Mouse (Mus musculus) cerebellum, adult 9-10 months (tissue): ENCODE data around the gene Hdc.
A peak's percentile ranks its signal among the peaks of the same experiment; 100 is the strongest.
"Not testable (repeated sequence)": the region's sequence is repeated elsewhere in the genome, so short reads cannot be mapped to it uniquely, and the experiment has no call there.

ENCODE experiments used
- DNase-seq: peaks from one replicate; pipeline ENCODE4 v3.0.0; 2022

Hdc gene

DNA sequence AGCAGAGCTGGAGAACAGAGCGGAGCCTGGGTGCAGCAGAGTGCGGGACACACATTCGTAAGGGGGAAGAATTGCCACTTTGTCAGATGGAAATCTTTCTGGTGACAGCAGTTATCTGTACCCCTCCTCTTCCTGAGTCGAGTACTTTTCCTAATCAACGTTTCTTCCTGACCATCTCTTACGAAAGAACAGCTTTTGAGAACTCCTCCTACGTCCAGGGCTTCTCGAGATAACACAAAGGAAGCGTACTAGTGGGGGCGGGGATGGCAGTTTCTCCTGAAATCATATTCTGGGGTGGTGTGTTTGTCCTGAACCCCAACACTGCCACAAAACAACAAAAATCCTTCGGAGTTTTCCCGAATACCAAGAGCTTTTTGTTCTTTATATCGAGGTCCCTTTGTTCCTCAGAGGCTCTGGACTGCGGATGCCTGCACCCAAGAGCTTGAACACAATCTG, at the start of gene Hdc:
Gene Hdc, minus strand, starts transcription at position 51 of the 456 bp plus-strand sequence.
- no peak for DNase-seq

DNA sequence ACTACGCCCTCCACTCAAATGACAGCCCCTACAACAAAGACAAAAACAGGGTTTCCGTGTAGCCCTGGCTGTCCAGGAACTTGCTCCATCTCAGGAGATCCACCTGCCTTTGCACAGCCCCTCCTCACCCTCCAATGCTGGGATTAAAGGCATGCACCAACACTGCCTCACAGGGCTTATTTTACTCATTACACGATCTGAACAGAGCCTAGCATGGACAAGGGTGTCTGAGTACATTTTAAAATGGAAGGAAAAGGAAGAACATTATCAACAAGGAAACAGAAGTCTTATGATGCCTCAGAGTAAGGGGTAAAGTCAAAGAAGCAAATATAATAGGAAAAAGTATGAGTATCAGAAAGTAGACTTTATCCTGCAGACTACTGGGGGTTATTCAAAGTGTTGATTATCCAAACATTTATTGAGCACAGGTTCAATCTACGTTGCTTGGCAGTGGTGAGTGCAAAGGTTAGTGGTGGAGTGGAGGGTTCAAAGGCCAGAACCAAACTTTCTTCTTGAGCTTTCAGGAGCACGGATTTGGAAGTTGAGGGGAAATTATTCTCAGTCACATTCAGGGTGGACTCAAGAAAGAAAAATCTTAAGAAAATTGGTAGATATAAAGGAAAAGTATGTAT, 49.6 kb upstream of the Hdc start:
- DNase-seq, result no peak

DNA sequence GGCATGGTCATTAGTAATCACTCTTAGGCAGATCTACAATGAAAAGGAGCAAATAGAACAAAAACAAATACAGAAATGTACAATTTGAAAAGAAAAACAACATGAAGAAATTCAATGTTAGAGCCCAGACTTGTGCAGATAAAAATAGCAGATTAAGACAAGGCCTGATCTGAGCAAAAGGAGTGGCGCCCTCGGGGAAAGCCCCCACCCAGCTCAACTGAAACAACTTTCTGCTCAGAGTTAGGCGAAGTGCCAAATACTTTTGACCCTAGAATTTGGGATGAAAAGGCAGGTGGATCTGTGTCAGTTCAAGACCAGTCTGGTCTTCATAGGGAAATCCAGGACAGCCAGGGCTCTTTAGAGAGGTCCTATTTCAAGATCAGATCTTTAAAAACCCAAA, 46.9 kb upstream of the Hdc start:
- no peak for DNase-seq

DNA sequence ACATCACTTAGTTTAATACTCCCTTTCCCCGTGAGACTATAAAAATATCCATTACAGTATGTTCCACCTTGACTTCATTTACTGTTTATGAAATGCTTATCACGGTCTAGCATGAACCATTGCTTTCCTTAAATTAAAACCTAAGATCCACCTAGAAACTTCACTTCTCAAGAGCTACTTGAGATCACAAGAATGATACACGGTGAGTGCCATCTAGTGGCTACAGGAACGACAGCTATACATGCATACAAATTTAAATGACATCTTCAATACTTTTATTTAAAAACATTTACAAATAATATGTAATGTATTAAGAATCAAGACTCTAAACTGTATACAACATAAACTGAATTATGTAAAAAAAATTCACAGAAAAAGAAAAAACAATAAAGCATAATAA, 44.4 kb upstream of the Hdc start:
- peak; percentile 27 for DNase-seq

DNA sequence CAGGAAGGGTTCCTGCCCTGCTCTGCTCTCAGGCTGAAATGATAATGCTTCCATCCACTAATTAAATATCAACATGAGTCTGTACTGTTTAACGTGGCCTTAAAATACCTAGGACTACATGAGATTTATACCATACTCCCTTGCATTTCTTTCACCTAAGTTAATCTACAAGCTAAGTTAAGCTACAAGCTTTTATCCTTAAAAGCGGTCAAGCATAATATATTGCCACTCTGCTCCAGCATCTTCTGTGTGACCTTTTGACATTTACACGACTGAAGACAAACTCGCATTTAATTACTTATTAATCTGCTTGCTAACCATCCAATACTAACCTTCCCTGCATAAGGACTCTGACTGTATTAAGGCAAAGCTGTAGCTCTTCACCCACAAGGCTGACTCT, 33.8 kb upstream of the Hdc start:
- no peak for DNase-seq

DNA sequence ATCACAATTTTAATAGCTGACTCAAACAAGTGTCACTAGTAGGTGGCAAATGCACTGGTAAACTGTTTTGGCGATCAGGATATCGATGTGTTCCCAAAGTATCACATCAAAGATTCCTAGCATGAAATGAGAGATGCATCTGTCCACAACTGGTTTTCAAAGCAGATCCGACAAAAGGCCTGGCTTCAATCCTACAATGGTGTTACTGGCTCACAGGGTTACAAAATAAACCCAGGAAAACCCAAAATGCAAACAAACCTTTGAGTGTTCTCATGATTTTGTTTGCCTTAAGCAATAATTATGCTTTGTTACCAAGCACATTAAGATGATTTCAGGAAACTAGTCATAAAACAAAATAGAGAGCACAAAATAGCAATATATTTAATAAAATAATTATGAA, 28.7 kb upstream of the Hdc start:
- DNase-seq, result no peak

DNA sequence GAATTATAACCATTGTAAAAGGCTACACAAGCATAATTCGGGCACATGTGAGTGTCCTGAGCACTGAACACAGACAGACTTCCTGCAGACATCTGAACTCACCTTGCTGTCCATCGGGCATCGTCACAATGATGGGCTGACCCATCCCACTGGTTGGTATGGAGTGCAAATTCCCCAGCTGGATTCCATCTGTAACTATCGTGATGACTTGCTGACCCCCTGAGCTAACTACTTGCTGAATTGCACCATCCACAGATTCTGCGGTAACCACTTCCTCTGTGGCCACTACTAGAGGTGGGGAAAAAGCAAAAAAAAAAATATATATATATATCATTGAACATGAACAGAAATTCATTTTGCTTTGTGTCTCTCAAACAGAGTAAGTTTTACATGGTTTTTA, 27.4 kb upstream of the Hdc start:
- DNase-seq, result no peak

DNA sequence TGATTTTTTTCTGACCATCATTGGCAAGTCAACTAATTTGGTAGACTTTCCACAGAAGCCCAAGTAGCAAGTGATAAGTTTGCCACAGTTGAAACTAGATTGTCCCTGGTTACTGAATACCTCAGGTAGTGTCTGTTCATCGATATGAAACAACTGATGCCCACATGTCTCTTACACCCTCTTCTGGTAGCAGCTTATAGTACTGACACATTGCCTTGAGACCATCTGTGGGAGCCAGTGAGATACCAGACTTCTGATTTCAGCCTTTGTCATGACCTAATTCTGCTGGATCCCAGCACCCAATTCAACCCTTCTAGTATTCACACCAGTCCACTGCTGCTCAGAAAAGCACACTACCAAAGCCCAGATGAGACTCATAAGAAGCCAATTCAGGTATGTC, 25.7 kb upstream of the Hdc start:
- no peak for DNase-seq

DNA sequence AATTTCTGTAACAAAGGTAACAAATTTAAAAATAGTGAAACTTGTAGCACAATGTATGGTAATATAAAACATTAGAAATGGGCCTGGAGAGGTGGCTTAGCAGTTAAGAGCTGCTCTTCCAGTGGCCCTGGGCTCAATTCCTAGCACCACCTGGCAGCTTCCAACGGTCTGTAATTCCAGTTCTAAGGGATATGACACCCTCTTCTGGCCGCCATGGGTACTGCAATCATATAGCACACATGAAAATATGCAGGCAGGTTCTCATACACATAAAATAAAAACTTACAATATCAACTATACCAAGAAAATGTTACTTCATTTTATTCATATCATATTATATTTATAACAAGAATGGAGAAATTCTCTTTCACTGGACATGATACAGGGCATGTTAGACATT, 21.2 kb upstream of the Hdc start:
- DNase-seq, result no peak

DNA sequence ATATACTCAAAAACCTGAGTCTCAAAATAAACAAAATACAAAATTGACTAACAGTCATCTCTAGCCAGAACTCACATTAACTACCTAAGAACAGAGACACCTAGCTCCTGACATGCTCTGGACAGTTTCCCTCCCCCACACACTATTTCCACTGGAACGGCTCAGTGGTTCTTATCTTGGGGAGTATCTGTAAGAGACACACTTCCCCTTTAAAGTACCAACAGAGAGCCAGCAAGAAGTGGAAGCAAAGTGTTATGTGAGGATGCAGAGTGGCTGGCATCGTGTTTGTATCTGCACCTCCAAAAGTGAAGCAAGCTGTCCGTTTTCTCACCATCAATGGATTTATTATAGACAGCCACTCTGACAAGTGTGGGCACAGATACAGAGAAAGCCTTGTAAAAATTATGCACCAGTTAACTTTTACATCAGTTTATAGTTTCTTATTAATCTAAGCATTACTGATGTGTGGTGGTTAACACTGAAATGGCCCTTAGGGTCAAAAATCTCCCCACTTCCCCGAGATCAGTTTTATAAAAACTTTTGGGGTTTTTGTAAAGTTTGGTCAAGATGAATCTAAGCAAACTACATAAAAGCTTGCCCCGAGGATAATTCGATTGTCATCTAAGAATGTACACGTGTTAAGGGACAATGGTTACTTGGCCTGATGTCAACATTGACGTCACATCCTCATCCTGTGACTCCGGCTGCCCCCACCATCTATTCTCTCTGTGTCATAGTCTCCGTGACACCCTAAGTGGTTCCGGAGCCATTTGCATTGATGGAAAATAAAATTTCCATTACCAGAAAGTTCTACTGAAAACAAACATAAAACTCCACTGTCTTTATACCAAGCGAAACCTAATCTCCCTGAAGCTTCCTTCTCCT, 17.1 kb upstream of the Hdc start:
- DNase-seq, result no peak

DNA sequence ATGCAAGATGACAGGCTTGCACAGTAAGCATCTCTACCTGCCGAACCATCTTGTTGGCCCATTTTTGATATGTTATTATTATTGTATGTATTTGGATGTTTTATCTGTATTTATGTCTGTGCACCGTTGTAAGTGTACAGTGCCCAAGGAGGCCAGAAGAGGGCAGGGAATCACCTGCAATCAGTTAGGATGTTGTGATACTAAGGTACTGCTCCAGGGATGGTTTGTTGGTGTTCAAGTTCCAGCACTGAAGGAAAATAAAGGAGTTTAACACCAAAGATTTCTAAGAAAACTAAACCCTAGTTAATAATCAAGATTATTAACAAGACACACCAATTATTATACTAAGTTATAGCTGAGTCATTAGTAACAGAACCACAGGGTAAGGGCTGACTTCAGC, 14.1 kb upstream of the Hdc start:
- DNase-seq, result no peak

DNA sequence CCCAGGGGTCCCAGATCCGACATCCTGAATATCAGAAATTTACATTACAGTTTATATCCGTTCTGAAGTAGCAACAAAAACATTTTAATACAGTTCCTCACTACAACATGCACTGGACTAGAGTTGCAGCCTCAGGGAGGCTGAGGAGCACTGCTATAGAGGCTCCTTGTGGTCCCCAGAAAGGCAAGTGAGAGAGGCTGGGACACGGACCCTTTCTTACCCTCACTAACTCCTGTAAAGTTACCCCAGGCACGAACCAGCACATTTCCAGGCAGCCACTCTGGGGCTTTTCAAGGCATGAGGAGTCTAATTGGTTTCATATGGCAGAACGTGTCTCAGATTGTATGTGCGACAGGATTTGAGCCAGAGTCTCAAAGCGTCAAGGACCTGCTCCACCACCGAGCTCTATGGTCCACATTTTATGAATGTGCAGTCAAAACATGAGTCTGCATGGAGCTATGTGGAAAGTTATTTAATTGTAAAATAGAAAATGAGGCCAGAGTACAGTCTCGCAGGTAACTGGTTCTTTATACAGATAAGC, 9.4 kb upstream of the Hdc start:
- DNase-seq, result no peak

DNA sequence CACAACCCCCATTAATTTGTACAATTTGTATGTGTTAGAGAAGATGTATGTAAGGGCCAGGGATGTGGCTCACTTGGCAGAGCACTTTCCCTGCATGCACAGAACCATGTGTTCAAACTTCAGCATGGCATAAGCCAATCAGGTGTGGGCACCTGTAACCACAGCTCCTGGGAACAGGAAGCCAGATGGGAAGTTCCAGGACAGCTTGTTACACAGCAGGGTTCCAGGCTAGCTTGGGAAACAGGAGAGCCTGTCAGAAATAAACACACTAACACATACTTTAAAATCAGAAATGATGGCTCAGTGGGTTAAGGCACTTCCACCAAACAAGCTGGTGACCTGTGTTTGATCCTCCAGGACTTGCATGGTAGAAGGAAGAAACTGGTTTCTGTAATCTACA, 4.0 kb upstream of the Hdc start:
- peak; percentile 91 for DNase-seq

DNA sequence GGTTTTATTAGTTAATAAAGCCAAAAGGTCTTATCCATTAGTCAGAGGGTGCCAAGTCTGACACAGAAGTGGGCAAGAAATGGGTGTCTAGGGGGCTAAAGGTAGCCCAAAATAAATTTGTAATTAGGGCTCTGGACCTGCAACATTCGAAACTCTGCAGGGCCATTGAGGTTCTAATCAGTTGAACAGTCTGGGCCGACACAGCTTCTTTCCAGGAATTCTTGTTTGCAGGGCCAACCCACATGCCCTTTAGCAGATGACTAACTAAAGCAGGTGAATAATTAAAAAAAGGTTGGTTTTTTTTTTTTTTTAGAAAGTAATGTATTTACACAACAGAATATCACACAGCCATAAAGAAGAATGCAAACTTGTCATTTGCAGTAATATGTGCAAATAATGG, 3.4 kb upstream of the Hdc start:
- no peak for DNase-seq

DNA sequence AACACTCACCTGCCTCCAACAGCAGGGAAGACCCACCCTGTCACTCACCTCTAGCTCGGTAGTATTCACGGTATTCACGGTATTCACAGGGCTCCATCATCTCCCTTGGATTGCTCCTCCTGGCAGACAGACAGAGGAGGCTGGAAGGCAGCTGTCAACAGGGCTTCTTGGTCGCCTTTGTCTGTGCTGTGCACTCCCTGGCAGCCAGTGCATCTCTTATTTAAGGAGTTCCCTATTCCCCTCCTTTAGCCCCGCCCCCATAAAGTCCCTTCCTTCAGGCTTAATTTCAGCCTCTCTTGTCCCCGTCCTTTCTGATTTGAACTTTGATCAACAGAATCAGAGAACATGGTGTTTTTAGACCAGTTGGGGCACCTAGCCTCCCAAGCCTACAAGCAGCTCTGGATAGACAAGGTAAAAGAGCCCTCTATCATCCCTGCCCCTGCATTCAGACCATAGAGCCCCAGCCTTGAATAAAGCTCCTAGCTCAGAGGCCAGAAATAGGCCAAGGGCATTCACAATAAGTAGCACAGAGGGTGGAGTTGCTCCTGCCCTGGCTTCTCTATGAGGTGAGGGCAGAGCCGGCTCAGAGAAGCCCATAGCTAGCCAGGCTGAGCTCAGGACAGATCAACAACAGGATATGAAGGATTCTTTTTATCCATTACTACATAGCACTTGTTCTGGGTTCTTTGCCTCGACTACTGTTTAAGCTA, 474 bp downstream of the Hdc start:
- DNase-seq, result no peak

DNA sequence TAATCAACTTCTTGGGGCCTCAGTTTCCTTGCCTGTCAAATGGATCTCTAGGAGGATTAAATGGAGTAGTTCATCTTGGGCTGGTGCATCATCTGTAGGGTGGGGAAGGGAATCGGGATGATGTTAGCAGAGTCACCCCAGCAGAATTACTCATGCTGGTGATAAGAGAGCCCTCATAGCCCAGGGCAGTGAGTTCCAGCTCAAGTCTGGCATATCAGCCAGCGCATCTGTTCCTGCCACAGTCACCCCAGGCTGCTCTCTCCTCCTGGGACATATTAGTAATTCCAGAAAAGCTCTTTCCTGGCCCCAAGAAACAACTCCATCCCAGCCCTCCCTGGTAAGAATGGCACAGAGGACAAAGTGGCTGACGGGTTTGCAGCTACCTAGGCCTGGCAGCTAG, 3.7 kb downstream of the Hdc start:
- DNase-seq, result no peak

DNA sequence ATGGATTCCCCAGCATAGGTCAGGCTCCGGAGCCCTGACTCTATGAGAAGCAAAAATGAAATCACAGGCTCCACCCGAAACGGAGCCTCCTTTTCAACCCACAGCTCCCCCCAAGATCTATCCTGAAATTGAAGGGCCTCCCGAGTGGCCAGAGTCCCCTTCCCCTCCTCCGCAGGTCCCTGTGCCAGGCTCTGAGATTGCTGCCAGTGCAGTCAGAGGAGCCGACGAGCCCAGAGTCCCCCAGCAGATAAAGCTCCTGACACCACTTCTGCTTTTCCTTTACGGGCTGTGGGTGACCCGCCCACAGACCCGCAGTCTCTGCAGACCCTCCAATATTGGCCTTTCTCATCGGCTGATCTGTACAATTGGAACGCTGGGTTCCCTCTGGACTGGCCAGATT, 9.5 kb downstream of the Hdc start:
- DNase-seq, result not testable (repeated sequence)

DNA sequence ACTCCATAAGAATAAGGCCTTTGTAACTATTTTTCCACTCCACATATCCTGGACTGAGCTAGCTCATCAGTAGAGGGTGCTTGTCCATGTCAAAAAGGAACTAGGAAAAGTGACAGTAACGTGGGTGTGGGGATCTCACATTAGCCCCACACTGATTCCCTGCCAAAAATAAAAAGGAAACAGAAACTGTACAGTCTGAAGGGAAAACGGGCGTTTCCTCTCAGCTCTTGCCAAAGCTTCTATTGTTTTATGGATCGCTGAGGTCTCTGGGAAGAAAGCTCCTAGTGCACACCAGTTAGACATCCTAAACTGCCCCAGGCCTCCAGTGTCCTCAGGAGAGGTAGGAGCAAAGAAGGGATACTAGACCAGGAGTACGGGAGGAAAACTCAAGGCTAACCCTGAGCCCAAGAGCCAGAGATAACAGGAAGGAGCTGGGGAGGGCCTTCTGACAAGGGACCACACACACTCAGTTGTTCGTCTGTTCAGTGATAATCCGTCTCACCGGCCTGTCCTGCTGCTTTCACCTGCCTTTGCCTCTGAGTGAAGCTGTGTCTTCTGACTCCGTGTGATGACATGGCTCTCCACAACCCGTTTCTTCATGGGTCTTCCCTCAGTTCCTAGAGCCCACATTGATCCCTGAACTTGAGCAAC, 11.4 kb downstream of the Hdc start:
- no peak for DNase-seq

DNA sequence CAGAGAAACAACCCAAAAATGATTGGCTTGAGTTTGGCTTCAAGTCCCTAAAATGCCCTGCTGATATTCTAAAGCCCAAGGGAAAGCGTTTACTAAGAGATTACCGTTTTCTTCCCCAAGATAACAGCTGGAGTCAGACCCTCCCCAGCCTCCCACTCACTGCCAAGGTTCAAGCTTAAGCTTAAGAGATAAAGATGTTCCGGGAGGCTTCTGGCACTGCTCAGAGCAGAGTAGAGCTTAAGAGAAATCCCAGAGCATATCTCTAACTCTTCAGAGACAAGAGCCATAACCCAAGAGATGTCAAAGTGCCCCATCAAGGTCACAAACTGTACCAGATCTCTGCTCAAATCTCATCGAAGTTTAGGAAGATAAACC, 12.4 kb downstream of the Hdc start:
- no peak for DNase-seq

DNA sequence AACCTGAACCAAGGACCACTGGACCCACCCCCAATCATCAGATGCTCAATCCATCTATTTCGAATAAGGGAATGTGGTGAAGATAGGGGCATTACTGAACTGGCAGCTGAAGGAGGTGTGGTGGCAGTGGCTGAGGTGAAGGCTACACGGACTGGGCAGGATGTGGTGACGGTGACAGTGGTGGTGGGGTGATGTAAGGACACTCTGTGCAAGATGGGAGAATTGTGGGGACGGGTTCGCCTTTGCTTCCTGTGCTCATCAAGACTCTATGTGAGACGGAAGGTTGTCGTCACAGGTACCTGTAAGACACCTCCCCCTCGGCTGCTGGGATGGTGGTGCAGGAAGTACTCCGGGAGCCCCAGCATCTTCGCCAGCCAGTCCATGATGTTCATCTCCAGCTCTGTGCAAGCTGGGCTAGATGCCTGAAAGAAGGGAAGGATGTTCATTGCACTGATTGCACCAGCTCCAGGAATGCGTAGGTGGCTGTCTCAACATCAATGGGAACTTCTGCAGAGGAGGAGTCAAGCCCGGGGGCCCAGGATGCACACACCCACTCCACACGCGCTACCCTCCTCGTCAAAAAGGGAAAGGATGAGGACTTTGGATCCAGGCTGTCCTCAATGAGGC, 12.9 kb downstream of the Hdc start:
- no peak for DNase-seq

DNA sequence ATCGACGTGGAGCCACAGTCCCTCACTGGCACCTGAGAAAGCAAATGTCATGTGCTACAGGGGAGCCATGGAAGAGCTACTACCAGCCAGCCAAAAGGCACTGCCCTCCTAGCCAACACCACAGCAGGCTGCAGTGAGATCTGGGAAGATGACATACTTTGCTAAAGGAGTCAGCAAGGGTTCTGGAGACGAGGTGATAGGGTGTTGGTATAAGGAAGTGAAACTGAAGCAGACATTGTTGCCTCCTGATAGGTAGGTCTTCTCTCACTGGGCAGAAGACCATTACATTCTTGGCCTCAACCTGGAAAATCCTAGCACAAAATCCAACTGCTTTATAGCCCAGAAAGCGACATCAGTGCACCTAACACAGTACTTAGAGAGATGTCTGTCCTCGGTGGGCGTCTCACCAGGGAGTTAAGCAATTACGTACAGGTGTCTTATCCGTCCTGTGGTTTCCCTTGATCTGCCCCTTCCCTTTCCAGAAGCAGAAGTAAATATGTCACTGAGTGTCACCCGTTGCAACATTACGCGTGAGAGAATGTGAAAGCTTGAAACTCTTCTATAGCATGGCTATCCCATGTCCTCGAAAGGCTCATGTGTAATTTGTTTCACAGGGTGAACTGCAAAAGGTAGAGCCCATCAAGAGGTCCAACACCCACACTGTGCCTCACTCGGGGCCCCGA, 17.0 kb downstream of the Hdc start:
- no peak for DNase-seq

DNA sequence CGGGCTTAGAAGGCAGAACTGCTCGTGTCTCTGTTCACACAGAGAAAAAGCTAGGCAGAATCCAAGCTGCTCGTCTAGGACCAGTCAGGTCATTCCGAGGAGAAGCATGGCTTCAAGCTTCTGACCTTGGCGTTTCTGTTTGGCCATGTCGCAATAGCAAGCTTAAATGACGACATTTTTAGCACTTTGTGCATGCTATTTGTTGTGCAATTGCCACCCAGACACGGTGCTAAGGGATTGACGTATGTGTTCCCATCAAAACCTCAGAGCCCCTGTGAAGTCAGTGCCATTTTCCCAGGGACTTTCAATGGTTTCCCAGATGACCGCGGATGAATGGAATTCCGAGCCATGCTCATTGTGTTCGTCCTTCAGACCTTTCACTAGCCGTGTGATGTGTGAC, 18.6 kb downstream of the Hdc start:
- no peak for DNase-seq
